Mouse (Mus musculus) adipocyte (in vitro differentiated cells): Measurements from ENCODE around the gene Fzr1.

Experiments used
- DNase-seq: peaks from one replicate; pipeline ENCODE4 v3.0.0-alpha.2; 2016; ENCODE audit warnings: low spot score

Gene Fzr1

GRCm38 (mm10) chr10:81416581-81417226 lies 38.4 kb upstream of the Fzr1 start:
- peak; percentile 58 for DNase-seq

DNA sequence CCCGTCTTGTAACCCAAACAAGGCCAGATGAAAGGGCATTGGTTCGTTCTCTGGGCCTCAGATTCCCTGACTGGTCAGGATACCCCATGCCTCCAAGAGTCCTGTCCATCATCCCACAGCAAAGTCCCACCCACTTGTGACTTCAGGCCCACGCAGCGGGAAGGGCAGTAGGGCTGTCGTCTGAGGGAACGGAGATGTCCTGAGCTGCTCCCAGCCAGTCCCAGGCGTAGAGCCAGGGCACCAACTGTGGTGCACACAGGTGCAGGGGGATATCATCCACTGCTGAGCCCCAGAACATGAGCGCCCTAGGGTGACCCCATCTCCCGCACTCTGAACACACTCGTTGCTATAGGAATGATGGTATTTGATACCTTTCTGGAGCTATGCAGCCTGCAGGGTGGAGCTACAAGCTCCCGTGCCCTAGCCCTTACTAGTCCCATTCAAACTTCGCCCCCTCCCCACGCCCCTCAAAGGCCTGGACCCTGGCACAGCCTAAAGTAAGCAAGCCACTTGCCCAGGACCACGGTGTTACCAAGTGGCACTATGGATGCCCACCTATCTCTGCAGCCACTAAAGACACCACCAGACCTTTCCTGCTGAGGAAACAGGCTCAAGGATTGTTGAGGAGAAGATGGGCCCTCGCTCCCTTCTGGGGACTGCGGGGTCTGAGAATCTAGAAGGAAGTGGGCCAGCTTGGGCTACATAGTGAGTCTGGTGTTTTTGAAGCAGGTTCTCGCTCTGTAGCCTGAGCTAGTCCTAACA lies 37.4 kb upstream of the Fzr1 start:
- no peak for DNase-seq

- no peak for DNase-seq
Measured at GRCm38 (mm10) chr10:81415146-81415545, 36.8 kb upstream of the Fzr1 start.

- no peak for DNase-seq
Measured at GRCm38 (mm10) chr10:81414682-81415081, 36.4 kb upstream of the Fzr1 start.

DNA sequence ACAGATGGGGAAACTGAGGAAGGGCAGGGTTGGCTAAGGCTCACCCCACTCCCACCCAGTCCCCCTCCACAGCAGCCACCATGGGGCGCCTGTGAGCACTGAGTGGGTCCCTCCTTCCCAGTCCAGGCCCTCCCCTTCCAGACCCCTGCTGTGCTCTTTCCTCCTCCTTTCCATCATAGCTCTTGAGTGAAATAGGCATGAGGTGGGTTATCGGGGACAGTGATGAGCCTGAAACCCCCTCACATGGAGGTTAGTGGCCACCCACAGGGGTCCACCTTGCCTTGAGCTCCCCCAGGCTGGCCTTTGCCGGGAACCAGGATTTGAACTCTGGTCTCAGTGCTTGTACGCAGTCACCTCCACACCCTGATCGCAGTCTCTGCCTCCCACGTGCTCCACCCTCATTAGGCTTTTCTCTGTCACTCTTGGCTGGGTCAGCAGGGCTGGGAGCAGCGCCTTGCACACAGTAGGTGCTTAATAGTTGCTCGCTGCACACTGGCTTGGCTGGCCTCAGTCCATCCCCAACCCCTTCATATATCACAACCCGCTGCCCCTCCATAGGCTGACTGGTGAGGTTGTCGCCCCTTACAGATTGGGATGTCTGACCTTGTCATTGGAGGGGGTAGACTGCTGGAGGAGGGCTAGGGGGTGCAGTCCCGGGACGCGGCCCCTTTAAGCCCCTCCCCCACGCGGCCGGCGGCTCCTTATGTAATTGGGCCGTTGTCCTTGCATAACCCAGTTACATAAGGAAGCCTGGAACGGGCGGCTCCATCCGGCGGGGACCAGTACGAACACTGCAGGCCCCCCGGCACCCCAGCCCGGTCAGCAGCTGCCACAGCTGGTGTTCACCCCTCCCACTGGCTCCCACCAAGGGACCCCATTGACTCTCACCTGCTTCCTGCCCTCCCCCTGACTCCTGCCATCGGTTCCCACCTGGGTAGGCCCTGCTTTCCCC lies 35.3 kb upstream of the Fzr1 start:
- no peak for DNase-seq

GRCm38 (mm10) chr10:81412586-81413309 lies 34.4 kb upstream of the Fzr1 start:
- no peak for DNase-seq

DNA sequence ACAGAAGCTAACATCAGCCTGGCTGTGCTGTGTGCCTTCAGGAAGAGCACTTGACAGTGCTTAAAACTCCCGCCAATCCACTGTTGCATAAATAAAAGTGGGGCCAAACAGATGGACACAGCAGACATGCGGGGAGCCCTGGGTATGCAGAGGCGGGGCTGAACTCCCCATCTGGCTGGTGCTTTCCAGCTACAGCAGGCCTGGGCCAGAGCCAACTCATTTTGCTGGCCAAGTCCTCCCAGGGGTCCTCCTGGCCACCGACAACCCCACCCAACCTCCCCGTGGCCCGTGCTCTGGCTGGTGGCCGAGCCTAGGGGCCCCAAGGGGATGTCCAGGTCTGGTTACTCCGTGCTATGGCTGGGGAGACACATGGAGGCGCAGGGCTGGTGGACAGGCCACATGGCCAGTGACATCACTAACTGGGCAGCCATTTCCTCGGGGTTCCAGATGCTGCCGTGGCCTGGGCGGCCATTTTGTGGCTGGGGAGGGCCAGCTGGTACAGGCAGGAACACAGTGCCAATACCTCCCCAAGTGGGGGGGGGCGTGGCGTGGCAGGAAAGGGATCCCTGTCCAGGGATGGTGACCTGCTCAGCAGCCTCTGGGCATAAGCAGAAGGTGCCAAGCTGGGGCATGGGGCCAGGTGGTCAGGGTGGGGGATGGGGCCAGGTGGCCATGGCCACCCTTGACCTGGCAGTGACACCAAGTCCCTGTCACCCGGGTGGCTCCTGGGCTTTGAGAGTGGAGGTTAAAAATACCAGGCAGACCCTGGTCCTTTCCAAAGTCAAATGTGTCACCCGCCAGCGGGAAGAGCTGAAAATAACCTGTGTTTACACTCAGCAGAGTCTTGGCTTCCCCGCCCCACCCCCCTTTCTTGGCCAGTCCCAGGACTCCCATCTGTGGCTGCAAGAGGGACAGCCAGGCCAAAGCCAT lies 33.4 kb upstream of the Fzr1 start:
- peak; percentile 80 for DNase-seq

DNA sequence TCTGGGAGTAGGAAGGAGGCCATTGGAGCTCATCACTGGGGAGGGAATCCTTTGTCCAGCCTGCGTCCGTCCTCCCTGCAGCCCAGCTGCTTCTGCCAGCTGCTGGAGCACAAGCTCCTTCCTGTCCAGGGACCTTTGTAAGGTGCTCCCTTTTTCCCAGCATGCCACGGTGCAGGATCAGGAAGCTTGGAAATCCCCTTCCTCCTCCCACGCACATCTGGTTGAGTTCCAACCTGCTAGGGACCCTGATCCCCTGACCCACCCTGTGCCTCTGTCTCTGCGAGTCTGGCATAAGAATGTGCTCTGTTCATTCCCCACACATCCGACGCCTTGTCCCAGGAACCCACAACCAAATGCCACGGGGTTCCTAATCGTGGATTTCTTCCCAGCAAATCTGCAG lies 32.7 kb upstream of the Fzr1 start:
- no peak for DNase-seq

GRCm38 (mm10) chr10:81410350-81410749 lies 32.0 kb upstream of the Fzr1 start:
- DNase-seq: no peak

- DNase-seq: no peak
Measured at GRCm38 (mm10) chr10:81409330-81409729, 31.0 kb upstream of the Fzr1 start.

- no peak for DNase-seq
Measured at GRCm38 (mm10) chr10:81408871-81409291, 30.6 kb upstream of the Fzr1 start.

DNA sequence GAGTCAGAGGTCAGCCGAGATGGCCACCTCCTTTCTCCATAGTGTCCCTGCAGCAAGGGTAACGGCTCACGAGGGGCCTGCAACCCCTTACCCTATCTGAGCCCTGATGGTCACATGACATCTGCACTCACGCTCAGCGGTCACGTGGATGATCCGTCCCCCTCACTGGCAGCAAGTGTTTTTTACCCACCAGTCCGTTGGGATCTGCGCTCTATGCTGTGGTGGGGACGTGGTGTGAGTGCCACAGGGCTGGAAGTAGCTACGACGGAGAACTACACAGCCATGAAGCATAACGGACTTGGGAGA lies 30.1 kb upstream of the Fzr1 start:
- no peak for DNase-seq

GRCm38 (mm10) chr10:81407539-81408423 lies 29.5 kb upstream of the Fzr1 start:
- DNase-seq: peak; percentile 73

DNA sequence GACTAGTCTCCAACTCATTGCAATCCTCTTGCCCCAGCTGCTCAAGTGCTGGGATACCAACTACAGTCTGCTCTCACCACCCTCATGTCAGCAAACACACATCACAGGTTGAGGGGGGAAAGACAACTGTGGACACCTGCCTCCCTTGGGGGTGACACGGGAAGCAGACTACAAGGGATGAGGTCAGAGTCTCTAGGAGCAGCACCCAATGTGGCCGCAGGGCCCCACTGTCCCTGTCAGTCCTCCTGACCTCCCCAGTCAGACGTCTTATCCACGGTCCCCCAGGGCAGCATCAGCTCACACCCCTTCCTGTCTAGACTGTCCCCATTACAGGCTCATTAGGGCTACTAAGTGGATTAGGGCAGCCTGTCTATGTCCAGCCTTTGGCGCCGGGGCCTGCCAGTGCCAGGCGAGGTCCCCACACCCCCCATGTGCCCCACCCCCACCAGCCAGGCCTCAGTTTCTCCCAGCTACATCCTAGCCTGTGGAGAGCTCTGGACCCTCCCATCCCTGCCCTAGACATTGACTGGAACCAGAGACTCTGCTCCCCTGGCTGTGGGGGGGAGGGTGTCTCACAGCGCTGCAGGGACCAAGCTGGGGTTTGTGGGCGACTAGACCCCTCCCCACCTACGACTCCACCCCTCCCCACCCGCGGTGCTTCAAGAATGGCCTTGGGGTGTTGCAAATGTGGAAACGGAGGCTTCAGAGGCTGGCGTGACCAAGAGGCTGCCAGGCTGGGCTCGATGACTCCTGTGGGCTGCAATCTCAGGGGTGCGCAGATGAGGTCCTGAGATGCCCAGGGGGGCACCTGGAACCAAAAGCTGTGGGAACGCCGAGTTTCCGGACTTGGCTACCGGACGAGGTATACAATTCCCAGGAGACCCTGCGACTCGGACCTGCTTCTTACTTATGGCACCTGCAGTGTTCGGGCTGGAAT lies 28.5 kb upstream of the Fzr1 start:
- DNase-seq: no peak

- DNase-seq: no peak
Measured at GRCm38 (mm10) chr10:81405588-81406201, 27.4 kb upstream of the Fzr1 start.

DNA sequence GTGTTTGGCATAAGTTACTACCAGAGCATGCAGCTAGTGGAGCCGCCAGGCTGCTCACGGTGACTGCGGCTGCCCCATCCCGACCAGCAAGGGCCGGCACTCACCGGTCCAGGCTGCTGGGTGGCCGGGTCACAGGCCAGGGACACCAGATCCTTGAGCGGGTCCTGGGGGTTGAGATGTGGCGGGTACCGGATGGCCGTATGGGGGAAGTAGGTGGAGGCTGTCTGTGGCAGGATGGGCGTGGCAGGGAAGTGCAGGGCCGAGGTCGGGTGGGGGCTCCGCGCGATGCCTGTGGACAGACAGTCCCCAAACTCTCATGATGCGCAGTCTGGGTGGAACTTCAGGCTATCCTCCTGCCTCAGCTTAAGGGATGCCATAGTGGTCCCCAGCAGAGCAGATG lies 26.4 kb upstream of the Fzr1 start:
- DNase-seq: no peak

GRCm38 (mm10) chr10:81404082-81404481 lies 25.8 kb upstream of the Fzr1 start:
- no peak for DNase-seq

GRCm38 (mm10) chr10:81403511-81403910 lies 25.2 kb upstream of the Fzr1 start:
- DNase-seq: no peak
